Mouse (Mus musculus): ENCODE data around the gene Anapc11.
"Not testable (repeated sequence)": the region's sequence is repeated elsewhere in the genome, so short reads cannot be mapped to it uniquely, and the experiment has no call there.

The Anapc11 gene

DNA sequence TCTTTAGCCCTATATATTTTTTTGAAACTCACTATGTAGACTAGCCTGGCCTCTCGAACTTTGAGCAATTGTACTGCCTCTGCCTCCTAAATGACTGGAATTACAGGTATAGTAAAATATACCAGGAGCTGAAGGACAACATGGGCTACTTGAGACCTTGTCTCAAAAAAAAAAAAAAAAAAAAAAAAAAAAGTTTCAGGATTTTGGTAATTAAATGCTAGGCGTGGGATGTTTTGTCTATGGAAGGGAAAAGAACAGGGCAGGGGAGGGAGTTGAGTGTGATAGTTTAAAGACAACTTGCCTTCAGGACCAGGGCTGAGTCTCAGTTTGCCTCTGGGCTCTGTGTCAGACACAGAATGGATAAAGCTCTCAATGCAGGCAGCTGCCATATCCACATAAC lies 23.2 kb upstream of the Anapc11 start:
- DNase-seq (ENCODE audit: low spot score): no peak

DNA sequence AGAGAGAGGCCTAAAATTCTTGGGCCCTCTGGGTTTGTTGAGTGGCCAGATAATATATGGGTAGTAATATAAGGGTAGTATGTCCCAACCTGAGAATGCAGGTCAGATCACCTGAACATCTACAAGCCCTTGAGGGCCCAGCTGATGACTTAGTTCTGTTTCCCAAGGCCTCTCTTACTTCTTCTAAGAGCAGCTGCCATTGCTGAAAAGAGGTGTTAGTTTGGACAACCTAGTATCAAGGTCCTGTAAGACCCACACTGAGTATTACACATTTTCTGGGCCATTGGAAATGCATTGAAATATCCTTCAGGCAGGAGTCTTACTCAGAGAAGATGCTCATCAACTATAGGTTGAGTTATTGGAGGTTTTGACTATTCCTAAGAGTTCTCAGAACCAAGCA lies 22.3 kb upstream of the Anapc11 start:
- DNase-seq (ENCODE audit: low spot score): no peak

GRCm38 (mm10) chr11:120576365-120576981 lies 21.7 kb upstream of the Anapc11 start:
- DNase-seq (ENCODE audit: low spot score): no peak

GRCm38 (mm10) chr11:120577211-120578023 lies 20.8 kb upstream of the Anapc11 start:
- no peak for DNase-seq (ENCODE audit: low spot score)

GRCm38 (mm10) chr11:120578024-120578693 lies 20.1 kb upstream of the Anapc11 start:
- DNase-seq (ENCODE audit: low spot score): no peak

- no peak for DNase-seq (ENCODE audit: low spot score)
Observed at GRCm38 (mm10) chr11:120578694-120579243, 19.5 kb upstream of the Anapc11 start.

DNA sequence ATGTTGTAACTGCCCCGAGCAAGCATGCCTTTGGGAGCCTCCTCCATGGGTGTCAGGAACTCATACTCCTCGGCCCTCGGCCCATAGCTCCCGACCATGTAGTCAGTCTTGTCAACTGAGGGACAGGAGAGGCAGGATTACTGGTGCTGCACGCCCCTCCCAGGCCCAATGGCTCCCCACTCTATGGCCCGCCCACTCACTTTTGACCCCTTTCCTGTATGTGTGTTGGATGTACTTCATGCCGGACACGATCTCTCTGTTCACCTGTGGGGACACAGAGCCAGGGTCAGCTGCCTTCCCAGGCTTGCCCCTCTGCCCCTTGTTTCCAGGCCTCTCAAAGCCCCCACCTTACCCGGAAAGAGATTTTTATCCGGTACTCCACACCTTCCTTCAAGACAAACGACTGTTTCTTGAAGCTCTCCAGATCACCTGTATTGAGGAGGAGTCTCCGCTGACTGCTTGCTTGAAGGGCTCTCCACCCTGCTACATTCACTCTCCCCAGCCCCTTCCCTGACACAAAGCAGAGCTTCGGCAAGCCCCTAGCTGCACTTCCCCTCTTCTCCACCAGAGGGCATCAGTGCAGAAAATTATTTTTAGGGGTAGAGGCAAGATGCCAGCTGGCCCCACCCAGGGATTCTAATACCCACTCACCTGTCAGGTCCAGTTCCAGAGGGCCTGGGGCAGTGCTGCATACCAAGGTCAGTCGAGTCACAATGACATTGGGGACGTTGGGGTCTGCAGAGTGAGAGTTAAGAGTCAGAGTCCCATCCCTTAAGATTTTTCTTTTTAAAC lies 18.7 kb upstream of the Anapc11 start:
- no peak for DNase-seq (ENCODE audit: low spot score)

- DNase-seq (ENCODE audit: low spot score): no peak
Observed at GRCm38 (mm10) chr11:120580190-120580589, 18.0 kb upstream of the Anapc11 start.

- no peak for DNase-seq (ENCODE audit: low spot score)
Observed at GRCm38 (mm10) chr11:120580871-120581331, 17.3 kb upstream of the Anapc11 start.

DNA sequence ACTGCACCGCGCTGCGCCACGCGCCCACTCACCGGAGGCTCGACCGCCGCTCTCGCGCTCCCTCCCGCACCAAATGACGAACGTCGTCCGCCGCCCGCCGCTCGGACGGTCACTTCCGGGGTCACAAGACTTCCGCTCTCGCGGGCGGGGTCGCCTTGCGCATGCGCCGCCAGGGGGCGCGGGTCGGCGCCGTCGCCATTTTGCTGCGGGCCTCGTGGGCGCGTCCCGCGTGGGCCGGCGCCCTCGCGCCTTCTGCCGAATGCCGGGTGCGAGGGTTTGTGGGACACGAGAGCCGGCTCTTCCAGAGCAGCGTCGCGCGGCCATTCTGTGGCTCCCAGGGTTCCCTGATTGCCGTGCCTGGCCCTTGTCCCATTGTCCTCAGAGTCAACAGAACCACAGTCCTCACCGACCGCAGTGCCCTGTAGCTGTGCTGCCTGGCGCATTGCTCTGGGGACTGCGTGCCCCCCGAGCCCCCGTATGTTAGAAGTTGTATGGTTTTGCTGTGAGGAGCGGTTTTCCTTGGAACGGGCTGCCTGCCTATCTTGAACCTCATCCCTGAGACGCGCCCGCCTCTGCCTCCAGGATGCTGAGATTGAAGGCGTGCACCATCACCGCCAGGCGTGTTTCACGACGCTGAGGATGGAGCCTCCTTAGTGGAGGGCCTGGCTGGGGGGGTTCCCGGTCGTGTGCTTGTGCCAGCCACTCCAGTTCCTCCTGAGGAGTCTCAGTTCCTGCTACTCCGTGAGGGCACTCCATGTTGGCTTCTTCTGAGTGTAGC lies 16.5 kb upstream of the Anapc11 start, which contains the start of gene Arhgdia:
Arhgdia (minus strand) TSS at position 135 of the 778 bp plus-strand sequence.
- peak; percentile 71 for DNase-seq (ENCODE audit: low spot score)

- DNase-seq (ENCODE audit: low spot score): no peak
Observed at GRCm38 (mm10) chr11:120582268-120582981, 15.8 kb upstream of the Anapc11 start.

- DNase-seq (ENCODE audit: low spot score): not testable (repeated sequence)
Observed at GRCm38 (mm10) chr11:120582982-120583293, 15.3 kb upstream of the Anapc11 start.

GRCm38 (mm10) chr11:120583937-120584336 lies 14.3 kb upstream of the Anapc11 start:
- DNase-seq (ENCODE audit: low spot score): no peak

- DNase-seq (ENCODE audit: low spot score): no peak
Observed at GRCm38 (mm10) chr11:120588531-120588930, 9.7 kb upstream of the Anapc11 start.

GRCm38 (mm10) chr11:120597240-120598235 lies 683 bp upstream of the Anapc11 start:
- DNase-seq (ENCODE audit: low spot score): no peak

DNA sequence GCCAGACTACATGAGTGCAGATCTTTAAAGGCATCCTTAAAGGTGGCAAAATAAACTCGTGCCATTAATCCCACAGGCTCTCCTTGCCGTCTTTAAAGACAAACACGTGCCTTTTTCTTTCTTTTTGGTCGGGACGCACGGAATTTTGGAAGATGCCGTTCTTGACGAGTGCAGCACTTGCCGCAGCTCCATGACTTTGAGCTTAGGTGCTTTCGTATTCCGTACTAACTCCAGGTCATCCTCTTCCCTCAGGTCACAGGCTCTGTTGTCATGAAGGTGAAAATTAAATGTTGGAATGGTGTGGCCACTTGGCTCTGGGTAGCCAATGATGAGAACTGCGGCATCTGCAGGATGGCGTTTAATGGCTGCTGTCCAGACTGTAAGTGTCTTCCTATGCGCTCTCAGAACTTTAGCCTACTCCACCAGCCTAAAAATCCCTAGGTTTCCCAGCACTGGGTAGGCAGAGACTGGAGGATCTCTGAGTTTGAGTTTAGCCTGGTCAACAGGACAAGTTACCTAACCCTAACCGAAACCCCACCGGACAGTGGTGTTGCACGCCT lies 849 bp downstream of the Anapc11 start:
- no peak for DNase-seq (ENCODE audit: low spot score)

- DNase-seq (ENCODE audit: low spot score): no peak
Observed at GRCm38 (mm10) chr11:120600716-120601115, 2.5 kb downstream of the Anapc11 start.

DNA sequence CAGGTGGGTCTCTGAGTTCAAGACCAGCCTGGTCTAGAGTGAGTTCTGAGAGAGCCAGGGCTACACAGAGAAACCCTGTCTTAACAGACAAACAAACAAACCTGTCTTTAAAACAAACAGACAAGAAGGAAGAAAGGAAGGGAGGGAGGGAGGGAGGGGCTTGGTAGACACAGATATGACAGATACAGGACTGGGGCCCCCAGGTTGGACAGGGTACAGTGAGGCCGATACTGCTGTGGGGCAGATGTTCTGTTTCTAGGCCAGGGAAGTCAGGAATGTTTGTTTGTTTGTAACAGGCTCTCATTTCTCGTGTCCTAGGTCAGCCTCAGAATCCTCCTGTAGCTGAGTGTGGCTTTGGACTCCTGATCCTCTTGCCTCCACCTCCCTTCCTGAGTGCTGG lies 5.3 kb downstream of the Anapc11 start:
- DNase-seq (ENCODE audit: low spot score): no peak

GRCm38 (mm10) chr11:120605667-120606066 lies 7.4 kb downstream of the Anapc11 start:
- DNase-seq (ENCODE audit: low spot score): no peak

Data from ovary, adult 18-20 months (tissue).